Mouse (Mus musculus) right cerebral cortex, postnatal 10 days (tissue): Measurements from ENCODE around the gene Usp37.
"Not testable (repeated sequence)": the region's sequence is repeated elsewhere in the genome, so short reads cannot be mapped to it uniquely, and the experiment has no call there.

Experiments used
- DNase-seq, 2 experiments: peaks; one replicate each; pipeline ENCODE4 v3.0.0; 2021; ENCODE audit warnings: low spot score in 2 of 2

Gene Usp37

DNA sequence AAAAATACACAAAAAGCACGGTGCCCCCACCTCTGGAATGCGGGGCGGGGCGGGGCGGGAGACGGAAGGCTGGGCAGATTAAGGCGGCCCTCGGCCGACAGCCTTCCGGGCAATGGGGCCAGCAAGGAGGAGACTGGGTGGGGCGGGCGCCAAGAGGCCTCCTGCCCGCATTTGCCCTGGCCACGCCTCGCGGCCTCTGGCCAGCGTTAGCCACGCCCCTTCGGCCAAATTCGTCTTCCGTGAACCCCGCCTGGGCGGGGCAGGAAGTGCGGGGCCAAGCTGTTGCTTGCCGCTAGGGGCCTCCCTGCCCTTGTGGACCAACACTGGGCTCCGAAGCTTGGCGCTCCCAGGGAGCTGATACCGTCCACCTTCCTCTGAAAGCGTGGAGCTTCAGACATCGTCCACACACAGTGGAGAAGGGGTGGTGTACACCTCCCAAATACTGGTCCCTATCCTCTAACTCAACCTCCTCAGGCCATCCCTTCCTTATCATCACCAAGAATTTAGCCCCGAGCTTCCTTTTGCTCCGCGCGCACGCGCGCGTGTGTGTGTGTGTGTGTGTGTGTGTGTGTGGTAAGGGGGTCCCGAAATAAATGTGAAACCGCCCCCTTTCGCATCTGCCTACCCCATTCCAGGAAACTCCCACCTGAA, 146.7 kb downstream of the Usp37 start:
- peak; percentile 91 to 93 for DNase-seq

DNA sequence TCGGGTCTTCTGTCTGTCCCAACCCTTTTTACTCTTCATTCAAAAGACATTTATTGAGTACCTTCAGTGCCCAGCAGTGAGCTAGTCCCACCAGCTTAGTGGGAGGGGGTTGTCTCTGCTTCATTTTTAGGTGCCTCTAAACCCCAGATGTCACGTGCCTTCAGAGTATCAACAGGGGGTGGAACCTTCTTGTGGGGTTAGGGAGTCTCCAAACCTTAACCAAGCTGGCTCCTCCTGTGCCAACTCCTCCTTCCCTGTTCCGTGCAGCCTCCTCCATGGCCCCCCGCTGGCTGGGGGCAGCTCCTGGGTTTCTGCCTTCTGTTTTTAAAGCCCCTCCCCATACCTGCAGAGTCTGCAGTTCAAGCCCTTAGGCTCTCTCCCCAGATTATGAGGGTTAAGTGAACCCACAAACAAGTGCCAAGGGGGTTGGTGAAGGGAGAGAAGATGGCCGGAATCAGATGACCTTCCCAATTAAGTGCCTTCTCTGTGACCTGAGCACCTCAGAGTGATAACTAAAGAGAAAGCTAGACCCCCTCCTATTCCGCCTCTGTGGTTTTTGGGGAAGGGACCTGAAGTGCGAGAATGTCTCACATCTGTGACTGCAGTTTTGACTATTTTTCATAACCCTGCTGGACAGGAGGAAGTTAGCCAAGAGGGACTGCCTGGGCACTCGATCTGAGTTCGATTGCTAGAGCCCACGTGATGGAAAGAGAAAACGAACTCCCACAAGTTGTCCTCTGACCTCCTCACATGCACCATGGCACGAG, 147.4 kb downstream of the Usp37 start:
- DNase-seq = not testable (repeated sequence)

DNA sequence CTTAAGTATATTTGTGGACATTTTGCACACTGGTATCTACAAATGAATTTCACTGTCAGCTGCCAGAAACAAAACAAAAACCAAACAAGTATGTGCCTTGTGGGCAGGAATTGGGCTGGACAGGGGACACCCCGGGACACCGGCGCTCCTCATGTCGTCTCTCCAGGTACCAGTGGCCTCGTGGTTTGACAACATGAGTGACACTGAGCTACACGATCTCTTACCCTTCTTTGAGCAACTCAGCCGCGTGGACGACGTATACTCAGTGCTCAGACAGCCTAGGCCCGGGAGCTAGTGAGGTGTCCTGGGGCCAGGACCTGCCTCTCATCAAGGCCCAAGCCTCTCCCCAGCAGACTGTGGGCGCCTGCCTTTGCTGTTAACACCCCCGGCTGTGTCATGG, 148.8 kb downstream of the Usp37 start:
- DNase-seq = no peak

DNA sequence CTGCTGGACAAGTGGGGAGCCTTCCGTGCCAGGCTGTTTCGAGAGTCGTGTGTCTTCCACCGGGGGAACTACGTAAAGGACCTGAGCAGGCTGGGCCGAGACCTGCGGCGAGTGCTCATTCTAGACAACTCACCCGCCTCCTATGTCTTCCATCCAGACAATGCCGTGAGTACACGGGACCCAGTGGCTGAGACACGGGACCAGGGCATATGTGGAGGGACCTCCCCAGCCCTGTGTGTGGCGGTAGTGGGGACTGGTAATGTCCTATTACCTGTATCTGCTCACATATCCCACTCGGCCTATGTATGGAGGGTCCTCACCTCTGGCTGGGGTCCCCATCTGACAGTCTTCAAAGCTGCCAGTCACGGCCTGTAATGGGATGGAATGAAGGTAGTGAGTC, 149.2 kb downstream of the Usp37 start:
- DNase-seq = no peak

DNA sequence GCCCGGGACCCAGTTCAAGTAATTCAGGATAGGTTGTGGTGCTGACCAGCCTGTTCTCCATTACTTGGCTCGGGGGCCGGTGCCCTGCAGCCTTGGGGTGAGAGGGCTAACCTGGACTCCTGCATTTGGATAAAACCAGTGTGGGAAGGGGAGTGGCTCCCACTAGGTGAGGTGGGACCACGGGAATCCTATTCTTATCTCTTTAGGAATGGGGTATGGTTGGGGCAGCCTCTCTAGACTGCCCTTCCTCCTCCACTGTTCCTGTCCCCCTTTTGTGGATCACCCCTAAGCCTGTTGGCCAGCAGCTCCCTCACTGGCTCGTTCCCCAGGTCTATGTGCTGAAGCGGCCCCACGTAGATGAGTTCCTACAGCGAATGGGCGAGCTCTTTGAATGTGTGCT, 149.8 kb downstream of the Usp37 start:
- no peak for DNase-seq

DNA sequence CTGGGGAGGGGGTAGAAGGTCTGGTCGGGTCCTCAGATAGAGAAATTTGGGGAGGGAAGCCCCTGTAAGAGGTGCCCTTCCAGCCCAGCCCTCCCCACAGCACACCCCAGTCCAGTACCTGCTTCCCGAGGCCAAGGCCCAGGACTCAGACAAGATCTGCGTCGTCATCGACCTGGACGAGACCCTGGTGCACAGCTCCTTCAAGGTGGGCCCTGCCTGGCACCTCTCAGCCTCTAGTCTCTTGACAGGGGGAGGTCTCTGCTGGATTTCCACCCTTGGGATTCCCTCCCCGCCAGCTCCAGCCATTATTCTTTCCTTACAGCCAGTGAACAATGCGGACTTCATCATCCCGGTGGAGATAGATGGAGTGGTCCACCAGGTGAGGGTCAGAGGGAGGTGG, 150.4 kb downstream of the Usp37 start:
- DNase-seq = no peak

DNA sequence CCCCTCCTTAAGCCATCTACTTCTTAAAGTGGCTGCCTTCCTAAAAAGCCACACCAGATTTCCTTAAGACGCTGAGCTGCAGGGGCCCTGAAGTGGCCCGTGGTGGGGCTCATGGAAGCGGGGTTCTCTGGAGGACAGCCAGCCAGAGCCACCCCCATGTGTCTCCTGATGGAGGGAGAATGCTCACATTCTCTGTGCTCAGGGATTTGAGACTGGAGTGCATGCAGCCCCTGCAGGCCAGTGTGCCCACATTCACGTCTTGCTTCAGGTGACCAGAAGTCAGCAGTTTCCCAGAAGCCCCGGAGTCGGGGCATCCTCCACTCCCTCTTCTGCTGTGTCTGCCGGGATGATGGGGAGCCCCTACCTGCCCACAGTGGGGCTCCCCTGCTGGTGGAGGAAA, 151.1 kb downstream of the Usp37 start:
- DNase-seq = no peak

DNA sequence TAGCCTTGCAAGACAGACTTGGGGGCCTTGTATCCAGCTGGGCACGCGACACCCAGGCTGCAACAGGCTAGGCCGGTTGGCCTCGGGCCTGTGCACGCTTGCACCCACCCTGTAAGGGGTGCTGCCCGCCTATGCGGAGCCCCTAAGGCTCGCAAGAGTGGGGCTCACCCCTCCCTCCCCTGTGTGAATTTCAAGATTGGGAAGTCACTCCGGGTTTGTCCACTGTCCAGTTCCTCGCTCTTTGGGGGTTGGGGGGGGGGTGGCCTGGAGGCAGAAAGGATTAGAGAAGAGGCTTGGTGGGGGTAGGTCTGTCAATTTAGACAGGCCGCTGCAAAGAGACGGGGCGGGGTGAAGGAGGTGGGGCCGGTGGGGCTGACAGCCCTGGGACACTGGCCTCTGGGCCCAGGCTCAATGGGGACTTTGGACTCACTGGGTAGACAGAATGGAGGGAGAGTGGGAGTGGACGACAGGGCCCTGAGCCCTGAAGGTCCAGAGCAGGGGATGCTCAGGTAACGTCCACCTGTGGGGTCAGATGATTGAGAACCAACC, 151.6 kb downstream of the Usp37 start:
- DNase-seq = no peak

DNA sequence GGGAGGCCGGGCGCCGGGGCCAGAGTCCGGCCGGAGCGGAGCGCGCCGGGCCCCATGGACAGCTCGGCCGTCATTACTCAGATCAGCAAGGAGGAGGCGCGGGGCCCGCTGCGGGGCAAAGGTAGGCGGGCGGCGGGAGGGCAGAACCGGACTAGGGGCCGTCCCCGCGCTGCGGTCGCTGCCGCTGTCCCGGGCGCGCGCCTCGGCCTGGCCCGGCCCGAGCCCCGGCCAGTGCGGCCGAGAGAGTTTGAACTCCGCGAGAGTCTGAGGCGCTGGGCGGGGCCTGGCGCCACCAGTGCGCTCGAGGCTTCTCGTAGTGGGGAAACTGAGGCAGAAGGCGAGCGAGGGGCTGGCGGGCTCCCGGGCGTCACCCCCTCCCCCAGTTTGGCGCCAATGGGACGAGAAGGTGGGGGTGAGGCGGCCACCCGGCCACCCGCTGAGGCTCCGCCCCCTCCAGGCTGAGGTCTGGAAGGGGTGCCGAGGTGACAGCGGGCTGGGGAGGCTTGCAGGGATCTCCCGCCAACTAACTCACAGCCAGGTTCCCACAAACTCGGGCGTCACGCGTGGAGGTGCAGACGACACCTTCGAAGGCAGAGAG, 152.1 kb downstream of the Usp37 start:
- peak; percentile 60 to 64 for DNase-seq

DNA sequence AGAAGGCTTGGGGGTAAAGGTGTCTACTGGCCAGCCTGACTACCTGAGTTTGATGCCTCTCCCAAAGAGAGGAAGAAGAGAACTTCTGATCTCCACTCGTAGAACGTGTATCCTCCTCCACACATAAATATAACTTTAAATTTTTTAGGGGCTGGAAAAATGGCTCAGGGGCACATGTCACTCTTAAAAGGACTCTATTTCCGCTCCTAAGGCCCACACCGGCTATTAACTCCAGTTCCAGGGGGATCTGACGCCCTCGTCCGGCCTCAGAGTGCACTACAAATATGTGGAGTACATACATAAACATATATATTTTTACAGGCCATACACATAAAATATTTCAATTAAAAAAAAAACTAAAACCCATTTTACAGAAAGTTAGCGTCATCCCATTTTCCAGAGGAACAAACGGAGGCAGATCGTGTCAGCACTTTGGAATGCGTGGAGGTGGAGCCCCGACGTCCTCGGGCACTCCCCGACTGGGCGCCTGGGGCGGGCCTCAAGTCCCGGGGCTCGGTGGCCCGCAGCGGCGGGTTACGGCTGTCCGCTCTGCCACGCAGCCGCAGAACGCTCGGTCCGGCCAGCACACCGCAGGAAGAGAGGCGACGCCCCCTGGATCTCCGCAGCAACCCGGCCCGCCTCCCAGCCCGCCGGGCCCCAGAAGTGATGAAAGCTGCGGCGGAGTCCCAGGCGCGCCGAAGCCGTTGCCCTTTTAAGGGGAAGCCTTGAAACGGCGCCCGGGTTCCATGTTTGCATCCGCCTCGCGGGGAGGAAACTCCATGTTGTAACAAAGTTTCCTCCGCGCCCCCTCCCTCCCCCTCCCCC, 152.9 kb downstream of the Usp37 start, which contains the start of gene Ctdsp1:
Gene Ctdsp1, plus strand, starts transcription at position 586 of the 825 bp plus-strand sequence.
- peak; percentile 96 to 97 for DNase-seq

DNA sequence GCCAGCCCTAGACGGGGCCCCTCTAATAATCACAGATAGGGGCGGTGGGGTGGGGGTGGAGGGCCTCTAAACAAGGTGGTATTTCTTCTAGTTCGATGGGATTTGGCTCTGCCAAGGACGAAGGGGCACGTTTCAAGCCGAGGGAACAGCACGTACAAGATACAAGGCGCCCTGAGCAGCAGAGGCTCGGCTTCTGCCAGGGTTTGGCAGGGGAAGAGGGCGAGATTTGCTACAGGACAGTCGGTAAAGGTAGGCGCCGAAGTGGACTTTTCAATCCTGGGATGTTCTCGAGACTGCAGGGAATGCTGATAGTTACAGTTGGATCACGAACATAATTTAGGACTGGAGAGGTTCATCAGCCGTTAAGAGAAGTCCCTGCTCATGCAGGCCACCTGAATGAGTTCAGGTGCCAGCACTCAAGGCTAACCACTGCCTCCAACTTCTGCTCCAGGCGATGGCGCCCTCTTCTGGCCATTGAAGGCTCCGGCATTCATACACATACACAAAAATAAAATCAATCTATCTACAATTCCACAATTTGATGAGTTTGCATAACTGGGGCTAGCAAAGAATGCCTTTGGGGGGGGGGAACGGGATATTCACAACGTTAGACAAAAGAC, 153.7 kb downstream of the Usp37 start:
- no peak for DNase-seq

DNA sequence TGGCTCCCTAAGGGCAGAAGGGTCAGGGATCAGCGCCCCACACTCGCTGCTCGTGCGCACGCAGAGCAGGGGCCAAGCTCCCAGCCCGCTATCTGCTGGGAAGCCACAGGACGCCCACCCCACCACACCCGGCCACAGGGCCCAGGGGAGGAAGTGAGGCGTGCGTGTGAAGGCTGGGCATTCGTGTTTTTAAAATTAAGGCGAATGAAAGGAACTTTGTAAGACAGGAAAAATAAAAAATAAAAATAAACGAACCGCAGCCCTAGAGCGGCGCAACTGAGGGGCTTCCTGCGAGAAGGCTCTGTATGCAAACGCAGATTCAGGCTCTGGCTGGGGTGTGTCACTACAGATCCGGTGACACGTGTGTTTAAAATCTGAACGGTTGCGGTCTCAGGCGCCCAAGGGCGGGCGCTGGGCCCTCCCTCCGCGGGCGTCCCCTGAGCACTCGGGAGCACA, 154.2 kb downstream of the Usp37 start:
- no peak for DNase-seq

DNA sequence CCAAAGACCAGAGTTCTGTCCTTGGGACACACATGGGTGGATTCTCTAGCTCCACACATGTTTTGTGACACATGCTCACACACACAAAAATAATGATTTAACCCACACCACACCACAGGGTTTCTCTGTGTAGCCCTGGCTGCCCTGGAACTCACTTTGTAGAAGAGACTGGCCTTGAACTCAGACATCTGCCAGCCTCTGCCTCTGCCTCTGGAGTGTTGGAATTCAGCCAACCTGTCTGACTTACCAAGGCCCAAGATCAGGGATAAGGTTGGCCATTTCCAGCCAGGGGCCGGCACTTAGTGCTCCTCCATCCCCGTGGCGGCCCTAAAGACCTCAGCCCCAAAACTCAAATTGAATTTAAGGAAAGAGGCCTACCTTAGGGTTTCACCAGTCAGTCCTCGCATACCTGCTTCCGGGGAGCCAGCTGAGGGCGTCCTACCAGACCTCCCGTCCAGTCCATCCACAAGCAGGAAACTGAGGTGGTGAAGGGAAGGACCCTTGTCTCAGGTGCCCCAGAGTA, 155.6 kb downstream of the Usp37 start:
- DNase-seq = no peak

DNA sequence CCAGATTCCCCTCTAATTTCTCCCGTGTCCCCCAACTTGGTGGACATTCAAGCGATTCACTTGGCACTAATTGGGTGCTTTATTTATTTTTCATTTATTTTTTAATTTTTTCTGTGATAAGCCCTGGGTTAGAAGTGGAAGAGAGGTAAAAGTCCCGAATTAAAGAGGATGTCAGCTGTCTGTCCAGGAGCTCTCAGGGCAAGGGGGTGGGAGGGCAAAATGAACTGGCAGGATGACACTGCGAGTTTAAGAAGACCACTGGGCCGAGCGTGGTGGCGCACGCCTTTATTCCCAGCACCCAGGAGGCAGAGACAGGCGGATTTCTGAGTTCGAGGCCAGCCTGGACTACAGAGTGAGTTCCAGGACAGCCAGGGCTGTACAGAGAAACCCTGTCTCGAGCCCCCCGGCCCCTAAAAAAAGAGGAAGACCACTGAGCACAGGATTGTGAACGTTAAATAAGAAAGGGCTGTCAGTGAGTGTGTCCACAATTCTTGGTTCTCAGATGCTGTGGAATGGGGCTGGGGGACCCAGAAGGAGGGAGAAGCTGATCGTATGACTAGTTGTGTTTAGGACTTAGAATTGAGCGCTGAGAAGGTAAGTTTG, 156.6 kb downstream of the Usp37 start:
- no peak for DNase-seq

DNA sequence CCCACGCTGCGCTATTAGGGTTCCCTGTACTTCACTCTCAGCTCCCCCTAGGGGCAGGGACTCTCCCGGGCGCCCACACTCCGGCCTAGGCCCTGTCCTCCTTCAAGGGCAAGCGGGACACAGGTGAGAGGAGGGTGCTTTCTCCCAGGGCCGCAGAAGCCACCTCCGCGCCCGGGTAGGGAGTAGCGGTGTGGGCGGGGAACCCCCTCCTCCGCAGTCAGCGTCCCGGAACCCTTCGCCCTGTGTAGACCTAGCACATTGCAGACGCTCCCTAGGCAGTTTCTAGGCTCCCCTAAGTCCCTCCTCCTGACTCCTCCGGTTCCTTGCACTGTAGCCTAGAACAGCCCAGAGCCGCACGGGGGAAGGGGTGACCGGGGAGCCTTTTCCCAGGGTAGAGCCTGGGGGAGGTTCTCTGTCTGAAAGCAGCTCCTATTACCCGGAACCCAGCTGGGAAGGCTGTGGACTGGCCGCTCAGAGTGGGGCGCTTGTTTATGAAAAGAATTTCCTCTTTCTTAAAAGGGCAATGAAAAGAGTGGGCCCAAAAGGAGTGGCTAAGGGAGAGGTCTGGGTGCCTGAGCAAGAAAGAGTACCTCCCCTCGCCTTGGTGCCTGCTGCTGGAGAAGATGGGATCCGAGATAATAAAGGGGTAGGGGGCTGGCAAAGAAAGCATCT, 157.2 kb downstream of the Usp37 start:
- DNase-seq = peak; percentile 92

DNA sequence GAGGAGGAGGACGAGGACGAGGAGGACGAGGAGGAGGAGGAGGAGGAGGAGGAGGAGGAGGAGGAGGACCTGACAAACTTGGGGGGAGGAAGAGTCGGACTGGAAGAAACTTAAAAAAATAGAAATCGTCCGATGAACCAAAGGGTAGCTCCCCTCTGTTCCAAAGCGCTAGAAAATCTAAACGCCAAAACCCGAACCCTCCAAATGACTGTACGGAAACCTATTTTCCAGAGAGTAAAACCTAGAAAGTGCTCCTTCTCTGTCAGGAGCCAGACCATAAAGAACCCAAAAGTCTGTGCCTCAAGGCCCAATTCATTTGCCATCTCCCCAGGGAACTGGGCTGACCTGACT, 157.7 kb downstream of the Usp37 start:
- no peak for DNase-seq

DNA sequence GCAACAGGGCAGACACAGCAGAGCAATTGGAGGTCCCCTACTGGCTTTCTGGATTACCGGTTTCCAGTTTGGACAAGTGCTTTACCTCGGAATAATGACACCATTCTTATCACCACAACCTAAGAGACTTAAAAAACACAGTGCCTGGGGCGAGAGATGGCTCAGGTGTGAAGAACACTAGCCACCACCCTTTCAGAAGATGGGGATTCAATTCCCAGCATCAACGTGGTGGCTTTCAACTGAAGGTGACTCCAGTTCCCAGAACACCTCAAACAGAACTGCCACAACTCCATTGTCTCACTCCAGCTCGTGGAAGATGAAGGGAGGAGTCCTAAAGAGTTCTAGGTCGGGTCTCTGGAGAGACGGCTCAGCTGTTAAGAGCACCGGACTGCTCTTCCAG, 158.6 kb downstream of the Usp37 start:
- DNase-seq = no peak
